Mouse (Mus musculus) hindbrain, embryonic 16.5 days (tissue): Measurements from ENCODE around the gene Pigs. TPM values are rescaled to one million over a fixed set of nuclear protein-coding genes. Genes with fewer than 3 reads are reported as not detected.

Experiments
- ATAC-seq: fragments of 200-750 bp; cut with Nextera tagmentation; 2 replicates; pipeline ENCODE4 v1.8.0; 2017; ENCODE audit warnings: moderate TSS enrichment, moderate library complexity
- H3K27ac ChIP-seq: fragments of 300-500 bp; sonication (generic); 2 replicates; pipeline ENCODE4 v1.5.1; 2014; ENCODE audit warnings: low read depth, mild to moderate bottlenecking, control low read depth, low read length, moderate library complexity
- H3K27me3 ChIP-seq: fragments of 300-500 bp; sonication (generic); replicated peaks from 2 replicates; pipeline ENCODE4 v1.6.1; 2014; ENCODE audit warnings: low read length; ENCODE audit not compliant: control insufficient read depth, insufficient read depth
- H3K36me3 ChIP-seq: fragments of 300-500 bp; sonication (generic); 2 replicates; pipeline ENCODE4 v1.6.1; 2014; ENCODE audit warnings: mild to moderate bottlenecking, low read length, moderate library complexity, mixed read lengths; ENCODE audit not compliant: control insufficient read depth, insufficient read depth
- H3K4me1 ChIP-seq: fragments of 300-500 bp; sonication (generic); 2 replicates; pipeline ENCODE4 v1.6.1; 2014; ENCODE audit warnings: low read depth, low read length; ENCODE audit not compliant: control insufficient read depth, insufficient read depth
- H3K4me2 ChIP-seq: fragments of 300-500 bp; sonication (generic); 2 replicates; pipeline ENCODE4 v1.6.1; 2014; ENCODE audit warnings: mild to moderate bottlenecking, low read length, control low read depth, moderate library complexity
- H3K4me3 ChIP-seq: fragments of 300-500 bp; sonication (generic); 2 replicates; pipeline ENCODE4 v1.5.1; 2014; ENCODE audit warnings: mild to moderate bottlenecking, low read length, control low read depth, moderate library complexity
- H3K9ac ChIP-seq: fragments of 300-500 bp; sonication (generic); 2 replicates; pipeline ENCODE4 v1.6.1; 2014; ENCODE audit warnings: low read depth, mild to moderate bottlenecking, control low read depth, low read length, moderate library complexity
- H3K9me3 ChIP-seq: fragments of 300-500 bp; sonication (generic); 2 replicates; pipeline ENCODE4 v1.6.1; 2014; ENCODE audit warnings: mild to moderate bottlenecking, low read length, moderate library complexity; ENCODE audit not compliant: control insufficient read depth
- WGBS: fragments of 180-500 bp; shearing (Covaris S2); extraction: QIAGEN DNeasy Blood & Tissue Kit; methylation state at CpG from one replicate; pipeline ENCODE4 v1.1.7; 2014; 5-methylcytosine and 5-hydroxymethylcytosine counted together
- polyA plus RNA-seq: library from polyadenylated mRNA; unstranded; fragments of >200 nt; fragmentation: Nextera tagmentation; extraction: Ambion mirVana; gene quantifications from 2 replicates; pipeline ENCODE4 v1.2.1, GENCODE M21; 2015

Pigs gene
- polyA plus RNA-seq, 1 experiment from 2014 or later: 101 TPM

DNA sequence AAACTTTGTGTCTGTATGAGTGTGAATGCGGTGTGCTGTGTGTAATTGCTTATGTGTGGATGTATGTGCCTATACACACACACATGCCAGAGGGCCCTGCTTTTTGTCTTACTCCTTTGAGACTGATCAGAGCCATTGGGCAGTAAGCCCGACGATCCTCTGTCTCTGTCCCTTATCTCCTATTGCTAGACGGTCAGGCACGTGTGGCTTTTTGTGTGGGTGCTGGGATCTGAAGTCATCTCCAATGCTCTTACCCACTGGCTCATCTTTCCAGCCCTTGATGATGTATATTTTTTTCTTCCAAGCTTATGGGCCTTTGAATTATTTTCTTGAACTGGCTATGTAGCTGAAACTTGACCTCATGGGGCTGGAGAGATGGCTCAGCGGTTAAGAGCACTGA lies 26.7 kb downstream of the Pigs start:
- no peak overlapping the region for H3K9ac ChIP-seq
- 88% methylated on average over 6 of the region's 6 CpGs for WGBS
- peaks cover under 1% of the 10 kb centered on the region; the same call in 1 of the 2 replicates for H3K4me1 ChIP-seq
- no peak overlapping the region for H3K4me2 ChIP-seq
- H3K27ac ChIP-seq: no peak overlapping the region
- no peaks in the 10 kb centered on the region for H3K27me3 ChIP-seq
- ATAC-seq: no peak
- H3K36me3 ChIP-seq: no peaks in the 10 kb centered on the region
- H3K4me3 ChIP-seq: no peak overlapping the region
- H3K9me3 ChIP-seq: no peaks in the 10 kb centered on the region

GRCm38 (mm10) chr11:78355471-78356238 lies 27.4 kb downstream of the Pigs start:
- H3K4me1 ChIP-seq: peaks cover 2% of the 10 kb centered on the region; the same call in 1 of the 2 replicates
- H3K4me3 ChIP-seq: no peak overlapping the region
- peak; percentile 56; the same call in 1 of the 2 replicates for ATAC-seq
- H3K36me3 ChIP-seq: no peaks in the 10 kb centered on the region
- no peak overlapping the region for H3K27ac ChIP-seq
- no peak overlapping the region for H3K4me2 ChIP-seq
- WGBS: 29% methylated on average over 4 of the region's 4 CpGs
- no peak overlapping the region for H3K9ac ChIP-seq
- H3K9me3 ChIP-seq: no peaks in the 10 kb centered on the region
- no peaks in the 10 kb centered on the region for H3K27me3 ChIP-seq

DNA sequence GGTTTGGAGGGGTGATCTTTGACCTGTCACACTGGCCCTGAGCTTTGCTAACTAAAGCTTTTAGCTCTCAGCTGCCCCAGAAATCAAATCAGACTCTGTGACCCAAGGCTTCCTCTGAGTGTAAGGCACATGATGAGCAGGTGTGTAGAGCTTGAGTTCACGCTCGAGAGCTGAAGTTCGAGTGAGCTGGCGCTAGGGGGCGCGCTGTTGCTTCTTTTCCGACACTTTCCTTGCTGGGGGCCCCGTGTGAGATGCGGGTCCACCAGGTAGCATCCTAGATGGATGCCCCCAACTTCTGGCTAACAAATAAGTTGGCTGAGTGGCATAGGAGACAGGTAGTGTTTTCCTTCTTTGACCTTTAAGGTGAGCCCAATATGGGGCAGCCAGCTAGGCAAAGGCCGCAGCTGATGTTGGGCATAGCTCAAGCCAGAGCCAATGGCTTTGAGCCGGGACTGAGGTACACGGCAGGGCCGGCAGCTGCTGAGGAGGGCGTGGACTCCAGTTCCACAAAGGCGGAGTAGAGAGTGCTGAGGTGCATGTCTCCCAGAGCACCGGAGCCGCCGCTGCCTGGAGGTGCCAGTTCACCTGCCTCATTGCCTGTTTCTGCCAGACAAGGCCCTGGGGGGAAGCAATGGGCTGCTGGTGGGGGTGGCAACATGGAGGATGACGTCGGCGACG lies 30.3 kb downstream of the Pigs start:
- H3K27me3 ChIP-seq: no peaks in the 10 kb centered on the region
- H3K27ac ChIP-seq: no peak overlapping the region
- H3K36me3 ChIP-seq: no peaks in the 10 kb centered on the region
- ATAC-seq: no peak
- H3K4me3 ChIP-seq: no peak overlapping the region
- no peak overlapping the region for H3K9ac ChIP-seq
- peaks cover 2% of the 10 kb centered on the region; the same call in 1 of the 2 replicates for H3K4me1 ChIP-seq
- H3K4me2 ChIP-seq: no peak overlapping the region
- WGBS: 15% methylated on average over 21 of the region's 22 CpGs
- no peaks in the 10 kb centered on the region for H3K9me3 ChIP-seq

- Histone ChIP-seq H3K27ac (no peak overlapping the region), H3K36me3 (no peaks in the 10 kb centered on the region), H3K4me2 (peak overlapping the region; percentile 57), H3K4me1 (peaks cover 2% of the 10 kb centered on the region; the same call in 1 of the 2 replicates), H3K9me3 (no peaks in the 10 kb centered on the region), H3K9ac (0 out of 2 replicates have a peak overlapping the region, but pooled peaks have one; percentile 35), H3K27me3 (no peaks in the 10 kb centered on the region), H3K4me3 (peak overlapping the region; percentile 18)
- 12% methylated on average over 13 of the region's 13 CpGs for WGBS
- ATAC-seq: peak; percentile 67
Measured at GRCm38 (mm10) chr11:78360125-78360788, 32.0 kb downstream of the Pigs start.

DNA sequence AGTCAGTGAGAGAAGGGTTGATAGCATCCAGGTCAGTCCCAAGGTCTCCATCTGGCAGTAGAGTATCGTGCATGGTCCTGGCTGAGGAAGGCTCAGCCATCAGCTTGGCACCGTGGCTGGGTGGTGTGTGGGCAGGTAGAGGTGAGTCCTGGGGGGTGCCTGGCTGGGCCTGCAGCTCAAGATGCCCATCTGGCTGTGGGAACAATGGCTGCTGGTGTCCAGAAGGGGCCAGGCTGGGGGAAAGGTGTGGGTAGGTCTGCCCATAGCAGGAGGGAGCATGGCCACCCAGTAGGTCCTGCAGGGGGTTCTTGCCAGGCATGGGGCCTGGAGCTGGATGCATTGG lies 32.5 kb downstream of the Pigs start:
- ATAC-seq: no peak
- H3K27ac ChIP-seq: no peak overlapping the region
- H3K9ac ChIP-seq: no peak overlapping the region
- 66% methylated on average over 2 of the region's 2 CpGs for WGBS
- no peaks in the 10 kb centered on the region for H3K9me3 ChIP-seq
- H3K4me3 ChIP-seq: no peak overlapping the region
- H3K4me1 ChIP-seq: peaks cover 2% of the 10 kb centered on the region; the same call in 1 of the 2 replicates
- no peaks in the 10 kb centered on the region for H3K27me3 ChIP-seq
- H3K36me3 ChIP-seq: no peaks in the 10 kb centered on the region
- peak overlapping the region; percentile 57; the same call in 1 of the 2 replicates for H3K4me2 ChIP-seq

GRCm38 (mm10) chr11:78363309-78364007 lies 35.2 kb downstream of the Pigs start:
- Histone ChIP-seq H3K36me3 (no peaks in the 10 kb centered on the region), H3K9me3 (no peaks in the 10 kb centered on the region), H3K4me2 (no peak overlapping the region), H3K9ac (no peak overlapping the region), H3K27ac (no peak overlapping the region), H3K4me3 (no peak overlapping the region), H3K27me3 (no peaks in the 10 kb centered on the region), H3K4me1 (peaks cover 2% of the 10 kb centered on the region; the same call in 1 of the 2 replicates)
- 79% methylated on average over 13 of the region's 13 CpGs for WGBS
- ATAC-seq: no peak

DNA sequence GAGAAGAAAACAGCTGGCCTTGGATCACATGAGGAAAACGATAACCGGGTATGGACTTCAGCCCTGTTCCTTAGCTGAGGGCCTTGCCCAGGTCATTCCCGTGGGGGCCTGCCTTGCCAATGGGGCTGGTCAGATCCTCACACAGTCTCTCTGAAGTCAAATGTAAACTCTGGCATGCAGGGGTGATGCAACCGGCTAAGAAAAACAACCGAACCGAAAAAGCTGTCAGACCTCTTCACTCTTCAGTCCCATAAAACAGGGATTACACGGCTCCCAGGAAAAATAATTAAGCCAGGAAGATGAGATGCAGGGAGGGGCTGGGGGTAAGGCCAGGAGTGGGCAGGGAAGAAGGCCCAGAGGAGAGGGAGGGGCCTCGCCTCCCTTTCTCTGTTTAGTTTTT lies 35.9 kb downstream of the Pigs start:
- Histone ChIP-seq H3K9me3 (no peaks in the 10 kb centered on the region), H3K4me2 (no peak overlapping the region), H3K27me3 (no peaks in the 10 kb centered on the region), H3K36me3 (no peaks in the 10 kb centered on the region), H3K27ac (no peak overlapping the region), H3K4me3 (no peak overlapping the region), H3K4me1 (peaks cover 2% of the 10 kb centered on the region; the same call in 1 of the 2 replicates), H3K9ac (no peak overlapping the region)
- WGBS: 58% methylated on average over 8 of the region's 8 CpGs
- no peak for ATAC-seq

DNA sequence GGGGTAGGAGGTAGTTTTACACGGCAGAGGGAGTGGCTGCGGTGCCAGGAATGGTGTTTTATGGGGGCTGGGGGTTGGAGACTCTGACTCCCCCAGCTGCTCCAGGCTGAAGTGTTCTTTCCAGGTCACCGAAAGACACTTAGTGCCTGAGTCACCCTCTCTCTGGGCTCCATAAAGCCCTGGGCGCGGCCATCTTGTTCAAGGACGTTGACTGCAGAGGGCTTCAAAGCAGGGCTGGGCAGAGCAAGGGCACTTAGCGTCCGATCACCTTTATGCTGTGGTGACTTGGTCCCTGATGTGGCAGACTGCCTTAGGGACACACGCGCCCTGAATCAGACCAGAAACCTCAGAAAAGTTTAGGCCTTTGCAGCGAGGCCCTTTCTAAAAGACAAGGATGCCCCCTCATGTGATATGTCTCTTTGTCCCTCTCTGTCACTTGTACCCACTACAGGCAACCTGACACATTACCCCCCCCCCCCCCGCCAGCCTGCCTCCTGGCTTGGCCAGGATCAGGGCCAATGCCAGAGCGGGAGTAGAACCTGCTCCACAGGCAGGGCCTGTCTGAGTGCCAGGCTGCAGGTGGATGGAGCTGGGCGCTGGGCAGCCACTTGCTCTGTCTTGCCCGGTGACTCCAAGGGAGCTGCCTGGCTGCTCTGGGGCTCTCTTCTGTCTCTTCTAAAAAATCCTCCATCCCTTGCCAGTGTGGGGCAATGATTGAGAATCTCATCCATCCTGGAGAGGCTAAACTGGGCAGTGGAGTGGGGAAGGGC lies 39.4 kb downstream of the Pigs start:
- H3K27ac ChIP-seq: no peak overlapping the region
- 92% methylated on average over 15 of the region's 15 CpGs for WGBS
- no peaks in the 10 kb centered on the region for H3K4me1 ChIP-seq
- no peaks in the 10 kb centered on the region for H3K27me3 ChIP-seq
- no peaks in the 10 kb centered on the region for H3K36me3 ChIP-seq
- no peak for ATAC-seq
- H3K4me2 ChIP-seq: no peak overlapping the region
- no peak overlapping the region for H3K9ac ChIP-seq
- no peak overlapping the region for H3K4me3 ChIP-seq
- no peaks in the 10 kb centered on the region for H3K9me3 ChIP-seq
